Mouse (Mus musculus): ENCODE results near the gene Col6a1.

The Col6a1 gene

DNA sequence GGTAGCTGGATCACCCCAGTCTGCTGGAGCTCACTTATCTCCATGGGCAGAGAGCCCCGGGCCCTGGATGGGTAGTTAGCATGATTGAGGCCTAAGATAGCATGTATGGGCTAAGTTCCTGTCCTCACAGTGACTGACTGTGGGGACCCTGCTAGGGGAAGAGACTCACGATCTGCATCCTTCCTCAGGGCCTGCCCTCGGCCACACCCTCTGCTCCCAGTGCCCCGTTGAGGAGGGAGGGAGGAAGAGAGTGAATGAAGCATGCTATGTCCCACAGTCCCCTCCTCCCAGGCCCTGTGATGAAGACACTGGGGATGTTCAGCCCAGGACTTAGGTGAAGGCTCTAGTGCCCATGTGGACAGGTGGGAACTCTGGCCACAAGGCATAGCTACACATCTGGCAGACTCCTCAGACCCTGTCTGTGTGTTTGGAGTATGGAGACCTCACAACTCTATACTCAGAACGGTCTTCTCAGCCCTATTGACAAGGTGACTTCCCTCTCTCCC is 1.7 kb downstream of the Col6a1 start:
- no peak for DNase-seq (ENCODE audit: extremely low spot score)

DNA sequence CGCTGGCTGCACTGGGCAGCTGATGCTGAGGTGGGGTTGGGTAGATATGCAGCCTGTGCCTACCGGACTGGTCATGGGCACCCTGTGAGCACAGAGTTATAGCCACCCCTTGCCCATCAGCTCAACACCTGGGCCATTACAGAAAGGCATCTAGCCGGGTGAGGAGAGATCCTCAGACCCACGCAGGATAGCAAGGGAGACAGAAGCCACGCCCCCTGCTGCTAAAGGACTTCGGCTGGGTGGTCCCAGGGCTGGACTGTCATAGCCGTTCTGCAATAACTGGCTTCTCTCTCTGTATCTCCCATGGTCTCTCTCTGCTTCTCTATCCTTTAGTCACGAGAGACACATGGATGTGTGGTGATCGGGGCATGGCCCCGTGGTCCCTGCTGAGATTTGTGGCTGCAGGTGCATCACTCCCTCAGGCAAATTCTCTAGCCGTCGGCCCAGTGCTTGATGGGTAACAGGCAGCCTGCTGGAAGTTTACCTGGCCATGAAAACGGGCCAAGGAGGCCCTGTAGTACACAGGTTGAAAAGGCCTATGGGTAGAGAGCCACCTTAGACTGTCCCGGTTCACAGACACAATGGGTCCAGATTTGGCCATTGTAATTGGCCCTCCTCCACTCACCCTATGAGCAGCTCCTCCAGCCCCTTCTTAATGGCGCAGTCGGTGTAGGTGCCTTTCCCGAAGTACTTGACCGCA is 3.1 kb downstream of the Col6a1 start:
- DNase-seq (ENCODE audit: extremely low spot score) = no peak

DNA sequence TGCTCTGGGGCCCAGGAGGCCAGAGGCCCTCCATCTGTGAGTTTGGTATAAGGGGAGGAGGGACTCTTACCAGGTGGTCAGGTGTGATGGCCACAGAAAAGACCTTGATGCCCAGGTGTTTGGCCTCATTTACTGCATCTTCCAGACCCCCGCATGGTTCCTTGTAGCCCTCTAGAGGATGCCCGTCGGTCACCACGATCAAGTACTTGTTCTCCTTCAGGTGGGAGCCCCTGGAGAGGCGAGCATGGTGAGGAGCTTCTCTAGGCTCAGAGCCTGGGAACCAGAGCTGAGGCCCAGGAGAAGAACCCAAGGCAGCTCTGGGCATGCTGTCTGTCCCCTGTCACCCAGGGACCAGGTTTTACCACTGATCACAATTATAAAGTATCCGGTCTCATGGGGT is 4.2 kb downstream of the Col6a1 start:
- DNase-seq (ENCODE audit: extremely low spot score) = no peak

DNA sequence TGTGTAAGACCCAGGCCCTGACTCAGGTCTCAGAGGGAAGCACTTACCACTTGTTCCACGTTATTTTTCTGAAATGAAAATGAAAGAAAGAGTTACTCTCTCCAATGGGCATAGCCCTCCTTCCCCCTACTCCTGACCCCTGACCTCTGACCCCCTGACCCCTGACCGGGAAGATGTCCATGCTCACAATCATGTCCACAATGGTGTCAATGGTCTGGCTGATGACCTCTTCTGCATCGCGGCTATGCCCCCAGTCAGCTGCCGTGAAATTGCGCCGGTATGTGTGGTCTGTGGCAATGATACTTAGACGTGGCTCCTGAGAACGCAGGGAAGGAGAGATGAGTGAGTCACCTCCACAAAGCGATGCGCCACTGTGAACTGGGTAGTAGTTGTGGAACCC is 4.8 kb downstream of the Col6a1 start:
- no peak for DNase-seq (ENCODE audit: extremely low spot score)

DNA sequence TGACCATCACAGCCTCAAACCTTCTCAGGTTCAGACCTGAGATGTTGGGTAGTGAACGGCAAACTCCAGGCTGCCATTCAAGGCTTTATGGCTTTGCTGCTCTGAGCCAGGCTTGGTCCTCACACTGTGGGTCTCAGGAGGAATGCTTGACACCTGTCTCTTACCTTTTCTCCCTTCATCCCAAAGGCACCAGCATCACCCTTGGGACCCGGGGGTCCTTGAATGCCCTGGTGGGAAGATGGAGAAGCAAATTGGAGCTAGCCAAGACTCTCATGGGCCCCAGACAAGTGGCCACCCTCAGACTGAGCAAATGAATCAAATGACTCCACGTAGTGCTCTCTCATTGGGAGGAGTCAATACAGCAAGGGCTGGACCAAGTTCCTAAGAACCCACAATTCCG is 8.3 kb downstream of the Col6a1 start:
- DNase-seq (ENCODE audit: extremely low spot score) = no peak

DNA sequence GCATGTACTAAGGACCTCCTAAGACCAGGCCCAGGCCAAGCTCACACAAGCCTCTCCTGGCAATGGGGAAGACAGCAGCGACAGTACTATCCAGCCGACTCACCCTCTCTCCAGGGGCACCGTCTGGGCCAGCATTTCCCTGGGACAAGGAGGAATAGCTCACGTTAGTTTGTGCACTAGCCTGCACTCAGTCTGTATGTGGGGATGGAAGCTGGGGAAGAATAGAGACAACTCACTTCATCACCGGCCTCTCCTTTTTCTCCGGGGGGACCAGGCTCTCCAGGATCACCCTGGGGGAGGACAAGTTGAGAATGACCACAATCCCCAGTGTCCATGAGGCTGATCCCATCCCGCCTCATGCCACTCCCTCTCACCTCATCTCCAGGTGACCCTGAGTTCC is 8.9 kb downstream of the Col6a1 start:
- DNase-seq (ENCODE audit: extremely low spot score) = no peak

DNA sequence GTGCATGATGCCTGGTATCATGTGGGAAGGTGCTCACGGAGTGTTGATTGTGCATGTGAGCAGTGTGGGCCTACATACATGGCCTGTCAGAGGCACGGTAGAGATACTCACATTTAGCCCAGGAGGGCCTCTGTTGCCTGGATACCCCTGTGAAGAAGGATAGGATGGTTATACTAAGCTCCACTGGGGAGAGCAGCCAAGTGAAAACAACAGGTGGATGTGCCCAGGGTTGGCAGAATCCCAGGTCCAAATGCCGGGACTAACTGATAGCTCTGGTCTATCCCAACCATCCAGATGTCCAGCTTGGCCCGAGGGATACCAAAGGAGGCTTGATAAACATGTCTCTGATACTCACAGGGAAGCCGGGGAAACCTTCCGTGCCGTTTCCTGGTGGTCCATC is 11.7 kb downstream of the Col6a1 start:
- DNase-seq (ENCODE audit: extremely low spot score) = no peak

DNA sequence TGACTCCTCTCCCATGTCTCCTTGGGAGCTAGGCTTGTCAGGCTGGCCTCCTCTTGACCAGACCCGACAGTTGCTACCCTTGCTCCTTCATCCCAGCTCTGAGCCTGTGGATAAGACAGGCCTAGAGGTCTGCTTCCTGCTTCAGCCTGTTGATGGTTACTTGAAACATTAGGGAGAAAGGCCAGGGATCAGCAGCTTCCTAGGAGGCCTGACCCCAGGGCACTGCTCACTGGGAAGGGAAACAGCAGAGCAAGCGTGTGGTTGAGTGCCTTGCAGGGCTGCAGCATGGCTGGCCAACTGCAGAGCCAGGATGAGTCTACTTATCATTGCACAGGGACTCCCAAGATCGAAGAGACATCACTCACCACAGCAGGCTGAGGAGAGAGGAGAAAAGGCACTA is 13.5 kb downstream of the Col6a1 start:
- no peak for DNase-seq (ENCODE audit: extremely low spot score)

DNA sequence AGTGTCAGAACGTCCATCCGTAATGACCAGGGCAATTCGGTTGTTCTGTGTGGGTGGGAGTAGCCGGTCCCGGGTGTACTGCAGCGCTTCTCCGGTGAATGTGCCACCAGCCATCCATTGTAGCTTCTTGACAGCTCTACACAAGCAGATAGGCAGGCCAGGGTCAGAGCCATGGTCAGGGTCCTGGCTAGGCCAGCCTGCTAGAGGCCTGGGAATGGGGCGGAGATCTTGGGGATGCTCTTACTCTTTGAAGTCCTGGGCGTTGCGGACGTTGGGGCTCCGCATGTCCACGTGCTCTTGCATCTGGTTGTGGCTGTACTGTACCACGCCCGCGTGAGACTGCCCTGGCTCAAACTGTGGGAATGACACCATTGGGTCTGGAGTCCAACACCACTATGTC is 14.6 kb downstream of the Col6a1 start:
- no peak for DNase-seq (ENCODE audit: extremely low spot score)

DNA sequence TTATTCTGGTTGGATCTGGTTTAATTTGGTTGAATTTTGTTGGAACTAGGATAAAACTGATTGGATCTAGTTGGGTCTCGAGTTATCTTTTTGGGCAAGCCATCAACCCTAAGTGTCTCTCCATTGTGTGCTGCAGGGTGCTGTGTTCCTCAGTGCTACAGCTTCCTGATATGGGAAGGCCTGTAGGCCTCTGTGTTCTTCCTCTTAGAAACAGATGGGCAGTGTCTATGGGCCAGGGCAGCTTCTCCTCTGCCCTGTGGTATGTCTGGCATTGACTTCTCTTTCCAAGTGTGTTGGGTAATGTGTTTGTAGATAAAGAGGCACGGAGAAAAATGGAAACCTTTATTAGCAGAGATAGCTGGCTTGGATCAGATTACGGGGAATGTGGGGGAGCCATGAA is 17.5 kb downstream of the Col6a1 start:
- DNase-seq (ENCODE audit: extremely low spot score) = no peak

DNA sequence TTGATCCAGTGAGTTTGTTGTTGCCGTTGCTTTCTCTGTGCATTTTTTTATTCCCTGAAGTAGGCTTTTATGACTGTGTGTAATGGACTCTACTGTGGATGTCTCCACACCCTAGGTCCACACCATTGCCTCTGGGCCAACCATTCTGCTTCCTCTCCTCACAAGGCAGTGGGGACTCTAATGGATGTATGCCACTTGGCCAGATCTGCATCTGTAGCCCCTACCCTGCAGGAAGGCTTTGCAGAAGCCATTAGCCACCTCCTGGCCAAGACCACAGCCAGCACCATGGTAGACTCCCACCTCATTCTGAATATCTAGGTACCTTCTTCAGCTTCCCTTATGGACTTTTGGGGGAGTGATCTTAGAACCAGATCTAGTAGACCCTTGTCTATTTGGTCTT is 18.4 kb downstream of the Col6a1 start:
- DNase-seq (ENCODE audit: extremely low spot score) = no peak

DNA sequence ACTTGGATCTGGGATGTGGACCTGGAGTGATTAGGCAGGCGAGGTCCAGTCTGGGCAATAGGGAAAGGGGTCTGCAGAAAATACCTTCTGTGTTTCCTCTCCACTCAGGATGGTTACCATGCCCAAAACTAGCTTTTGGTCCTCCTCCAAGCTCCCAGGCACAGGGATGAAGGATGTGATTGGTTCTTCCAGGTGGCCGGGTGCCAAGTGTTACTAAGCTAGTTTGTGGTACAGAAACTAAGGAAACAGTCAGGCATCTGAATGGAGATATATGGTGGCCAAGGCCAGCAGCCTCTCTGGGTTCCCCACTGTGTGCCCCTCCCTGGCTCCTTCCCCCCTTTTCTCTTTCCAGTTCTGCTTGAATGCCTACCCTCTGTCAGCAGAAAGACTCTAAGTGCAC is 19.0 kb downstream of the Col6a1 start:
- DNase-seq (ENCODE audit: extremely low spot score) = no peak

DNA sequence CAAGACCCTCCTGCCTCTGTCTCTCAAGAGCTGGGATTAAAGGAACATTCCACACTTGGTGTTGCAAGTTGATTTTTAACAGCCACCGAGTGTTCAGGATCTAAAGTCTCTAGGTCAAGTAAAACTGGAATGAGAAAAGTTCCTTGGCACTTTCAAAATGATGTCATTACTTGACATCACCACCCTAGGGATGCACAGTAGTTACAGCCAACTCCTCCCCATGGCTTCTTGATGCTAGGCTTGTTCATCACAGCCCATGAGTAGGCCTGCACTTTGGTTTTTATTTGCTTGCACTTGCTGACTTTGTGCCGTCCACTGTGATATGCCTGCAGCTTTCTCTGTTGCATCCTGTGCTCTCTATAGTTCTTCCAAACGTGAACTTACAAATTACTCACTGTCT is 21.6 kb downstream of the Col6a1 start:
- DNase-seq (ENCODE audit: extremely low spot score) = no peak

DNA sequence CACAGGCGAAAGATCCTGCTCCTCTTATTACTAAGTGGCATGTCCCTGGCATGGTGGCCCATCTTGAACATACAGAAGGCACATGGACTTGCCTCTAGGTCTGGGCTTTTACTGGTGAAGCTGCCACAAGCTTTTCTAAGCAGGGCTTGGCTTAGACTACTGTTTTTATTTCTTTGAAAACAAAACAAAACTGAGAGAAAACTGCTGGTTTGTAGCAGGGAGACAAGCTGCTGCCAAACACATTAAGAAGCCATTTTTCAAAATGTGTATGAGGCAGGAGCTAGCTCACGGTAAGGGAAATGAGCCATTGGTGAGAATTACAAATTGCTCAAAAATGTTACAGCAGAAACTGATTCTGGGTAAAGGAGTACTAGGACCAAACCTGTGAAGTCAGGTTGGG is 24.5 kb downstream of the Col6a1 start:
- no peak for DNase-seq (ENCODE audit: extremely low spot score)

DNA sequence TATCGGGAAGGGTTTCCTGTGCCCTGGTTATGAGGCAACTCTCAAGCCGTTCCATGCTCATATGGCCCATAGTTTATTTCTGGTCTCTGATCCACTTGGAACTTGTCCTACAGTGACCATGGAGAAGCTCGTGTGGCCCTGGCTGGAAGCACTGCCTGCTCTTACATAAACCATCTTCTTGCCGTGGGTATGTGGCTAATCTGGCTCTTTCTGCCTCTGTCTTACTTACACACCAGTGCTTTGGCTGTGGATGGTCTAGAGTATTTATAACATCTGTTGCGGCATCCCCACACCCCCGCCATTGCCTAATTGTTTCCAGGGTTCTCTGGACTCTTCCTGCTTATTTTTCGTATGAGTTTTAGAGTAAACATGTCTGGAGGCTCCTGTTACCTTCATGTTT is 26.2 kb downstream of the Col6a1 start:
- no peak for DNase-seq (ENCODE audit: extremely low spot score)

DNA sequence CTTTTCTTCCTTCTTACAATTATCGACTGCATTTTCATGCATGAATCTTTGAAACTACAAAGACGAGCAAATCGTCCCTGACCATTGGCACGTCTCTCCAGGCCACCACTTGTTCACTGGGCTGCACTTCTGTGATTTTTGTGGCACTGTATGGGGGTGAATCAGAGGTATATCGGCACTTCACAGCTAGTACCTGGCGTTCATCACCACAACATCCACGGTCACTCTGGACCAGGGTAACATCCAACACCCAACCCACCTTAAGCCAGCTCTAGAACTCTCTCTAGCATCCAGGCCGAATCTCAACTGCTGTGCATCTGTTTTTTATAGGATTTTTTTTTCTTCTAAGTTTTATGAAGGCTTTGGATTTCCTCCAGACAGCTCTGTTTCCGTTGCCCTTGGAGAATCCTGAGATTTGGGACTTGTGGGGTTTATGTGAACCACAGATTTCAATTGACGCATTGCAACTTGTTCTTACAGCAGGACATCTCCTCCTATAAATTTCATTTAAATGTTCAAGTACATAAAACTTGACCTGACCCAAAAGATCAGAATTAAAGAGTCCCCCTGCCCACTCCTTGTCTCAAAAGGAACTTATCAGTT is 30.6 kb downstream of the Col6a1 start:
- DNase-seq (ENCODE audit: extremely low spot score) = no peak

DNA sequence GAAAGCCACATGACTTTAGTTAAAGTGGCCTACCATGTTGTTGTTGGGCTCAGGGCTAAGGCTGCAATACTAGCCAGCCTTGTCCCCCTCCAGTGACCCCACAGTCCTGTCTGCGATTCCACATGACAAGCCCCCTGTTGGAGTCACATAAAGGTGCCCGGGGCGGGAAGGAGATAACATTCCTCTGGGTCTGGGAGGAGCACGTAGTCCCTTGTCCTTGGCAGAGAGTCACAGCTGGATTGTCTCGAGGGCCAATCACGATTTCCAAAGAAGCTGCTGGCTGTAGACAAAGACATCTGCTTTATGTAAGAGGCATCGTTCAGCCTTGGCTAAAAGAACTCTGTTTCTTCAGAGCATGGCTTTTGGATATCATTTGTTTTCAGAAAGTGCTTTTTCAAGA is 31.2 kb downstream of the Col6a1 start:
- DNase-seq (ENCODE audit: extremely low spot score) = no peak

DNA sequence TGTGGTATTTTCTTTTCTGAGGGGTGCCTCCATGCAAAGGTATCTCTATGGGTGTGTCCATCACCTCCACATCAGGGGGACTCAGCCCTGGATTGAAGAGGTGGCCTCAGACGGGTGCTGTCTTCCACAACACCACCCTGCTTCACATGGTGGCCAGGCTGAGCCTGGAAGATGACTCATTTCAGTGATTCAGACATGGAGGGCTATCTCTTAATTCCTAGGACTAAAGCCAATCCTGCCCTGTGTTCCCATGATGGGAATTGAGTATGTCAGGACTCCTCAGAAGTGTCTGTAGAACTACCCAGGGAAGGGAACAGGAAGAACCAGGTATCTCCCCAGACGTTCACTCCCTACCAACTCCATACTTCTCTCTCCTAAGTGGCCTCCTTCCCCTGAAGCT is 32.5 kb downstream of the Col6a1 start:
- DNase-seq (ENCODE audit: extremely low spot score) = no peak

DNA sequence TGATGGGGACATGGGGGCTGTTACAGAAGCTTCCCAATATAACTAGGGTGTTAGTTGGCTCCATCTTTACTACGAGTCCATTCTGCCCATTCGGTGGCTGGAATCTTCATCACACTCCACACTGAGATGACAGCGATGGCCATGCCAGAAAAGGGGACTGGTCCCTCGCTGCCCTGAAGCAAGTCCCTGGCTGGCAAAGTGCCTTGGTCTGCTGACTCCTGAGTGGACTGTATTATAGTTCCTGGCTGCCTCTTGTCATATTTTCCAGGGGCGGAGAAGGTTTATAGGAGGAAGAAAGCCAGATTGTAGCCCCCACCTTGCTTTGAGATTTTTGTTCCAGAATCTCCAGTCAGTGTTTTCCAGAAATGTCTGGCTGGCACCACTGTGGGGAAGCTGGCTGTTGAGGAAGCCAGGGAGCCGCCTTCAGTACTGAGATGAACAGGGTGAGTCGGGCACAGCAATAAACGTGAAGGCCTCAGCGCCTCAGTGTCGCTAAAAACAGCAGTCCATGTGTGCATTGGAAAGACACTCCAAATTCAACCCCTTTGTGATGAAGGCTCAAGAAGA is 40.4 kb downstream of the Col6a1 start:
- no peak for DNase-seq (ENCODE audit: extremely low spot score)

DNA sequence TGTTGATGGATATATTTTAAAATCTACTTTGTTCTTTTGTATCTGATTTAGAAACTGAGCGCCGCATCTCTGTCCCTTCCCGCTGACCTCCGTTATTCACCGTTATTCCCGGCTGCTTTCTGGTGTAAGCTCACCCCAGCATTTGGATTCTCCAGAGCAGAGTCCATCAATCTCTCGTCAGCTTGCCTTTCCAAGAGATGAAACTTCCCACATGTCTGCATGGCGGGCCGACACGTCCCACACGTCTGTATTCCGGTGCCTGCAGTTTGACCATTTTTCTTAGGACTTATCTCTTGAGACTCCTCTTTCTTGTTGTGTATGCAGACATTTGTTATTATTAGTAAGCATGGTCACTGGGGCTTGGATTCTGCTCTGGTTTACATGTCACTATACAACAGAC is 42.0 kb downstream of the Col6a1 start:
- DNase-seq (ENCODE audit: extremely low spot score) = no peak

DNA sequence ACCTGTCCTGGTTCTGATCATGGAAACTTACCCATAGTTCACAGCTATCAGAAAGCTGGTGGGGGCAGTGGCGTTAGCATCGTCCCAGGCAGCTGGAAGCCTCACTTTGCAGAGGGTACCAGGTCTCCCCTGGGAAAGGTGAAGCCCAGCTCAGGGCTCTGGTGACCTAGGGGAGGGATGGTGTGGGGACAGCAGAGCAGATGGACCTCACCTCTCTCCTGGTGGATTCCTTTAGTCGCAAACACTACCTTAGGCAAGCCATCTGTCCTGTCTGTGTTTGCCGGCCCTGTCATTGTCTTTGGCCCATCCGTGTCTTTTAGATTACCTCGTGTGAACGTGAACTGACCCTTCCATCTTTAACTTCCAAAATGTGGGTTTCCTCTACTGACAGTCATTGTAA is 42.5 kb downstream of the Col6a1 start:
- no peak for DNase-seq (ENCODE audit: extremely low spot score)

DNA sequence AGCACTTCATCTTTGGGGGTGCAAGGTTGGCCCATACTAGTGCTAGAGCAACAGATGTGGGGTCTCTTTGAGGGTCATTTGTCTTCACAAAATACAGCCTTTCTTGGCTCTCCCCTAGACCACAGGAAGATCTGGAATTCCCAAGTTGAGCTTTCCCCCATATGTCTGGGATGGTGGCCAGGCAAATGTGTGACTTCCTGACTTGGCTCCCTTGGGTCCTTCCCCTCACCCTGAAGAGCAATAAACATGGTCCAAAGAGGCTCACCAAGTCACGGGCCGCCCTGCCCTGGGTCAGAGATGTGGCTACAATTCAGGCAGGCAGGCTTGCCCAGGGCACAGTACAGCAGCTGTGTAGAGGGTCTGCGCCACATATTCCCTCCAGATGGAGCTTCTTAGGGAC is 44.1 kb downstream of the Col6a1 start:
- no peak for DNase-seq (ENCODE audit: extremely low spot score)

All from embryo, embryonic 9.5 days (tissue).